Mouse (Mus musculus) heart, adult 9 months (tissue): ENCODE measurements around the gene Slc26a3.

ENCODE experiments used
- DNase-seq, 2 experiments: peaks; one replicate each; pipeline ENCODE4 v3.0.0; 2022; ENCODE audit warnings: low spot score in 2 of 2

Slc26a3 gene

GRCm38 (mm10) chr12:31513724-31514503 is 123.2 kb downstream of the Slc26a3 start:
- no peak for DNase-seq

DNA sequence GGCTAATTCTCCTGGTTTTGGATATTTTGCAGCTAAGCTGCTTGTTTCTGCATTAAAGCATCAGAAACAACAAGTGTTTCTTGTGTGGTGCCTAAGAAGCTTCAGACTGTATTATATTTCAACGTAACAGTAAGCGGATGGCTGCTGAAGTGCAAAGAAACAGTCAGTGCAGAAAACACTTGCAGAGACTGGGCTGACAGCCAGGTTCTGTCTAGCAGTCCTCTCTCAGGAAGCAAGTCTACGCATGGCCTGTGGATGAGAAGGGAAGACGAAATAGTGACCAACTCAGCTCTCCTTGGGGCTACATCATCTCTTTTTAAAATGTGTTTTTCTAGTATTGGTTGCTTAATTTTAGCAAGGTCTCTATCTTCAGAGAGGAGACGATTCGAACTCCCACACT is 129.4 kb downstream of the Slc26a3 start:
- DNase-seq, result no peak

DNA sequence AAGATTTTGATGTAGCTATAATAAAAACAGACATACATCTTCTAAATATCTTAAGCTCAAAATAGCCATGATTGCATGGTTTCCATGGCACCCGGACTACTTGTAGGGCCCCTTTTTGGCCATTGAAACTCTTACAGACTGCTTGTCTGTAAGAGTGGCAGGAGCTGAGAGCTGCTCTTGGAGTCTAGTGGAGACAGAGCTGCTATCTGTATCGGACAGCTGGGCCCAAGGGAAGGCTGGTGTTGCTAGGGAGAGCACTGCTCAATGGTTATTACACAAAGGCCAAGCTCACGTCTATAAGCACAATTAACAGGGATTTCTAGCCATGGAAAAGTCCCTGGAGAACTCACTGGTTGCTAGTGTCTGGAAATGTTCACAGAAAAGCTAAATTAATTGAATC is 130.7 kb downstream of the Slc26a3 start:
- DNase-seq, result no peak
